Mouse (Mus musculus) ES-Bruce4 (cell line): Measurements from ENCODE around the gene Rprml. TPM values are rescaled to one million over a fixed set of nuclear protein-coding genes. Genes with fewer than 3 reads are reported as not detected.
"Not testable (repeated sequence)": the region's sequence is repeated elsewhere in the genome, so short reads cannot be mapped to it uniquely, and the experiment has no call there.

Source experiments
- H3K27ac ChIP-seq: 2 replicates; pipeline ENCODE4 v1.5.1; 2012; ENCODE audit warnings: low read length, inconsistent platforms; ENCODE audit not compliant: insufficient read depth
- H3K27me3 ChIP-seq: 2 replicates; pipeline ENCODE4 v1.6.1; 2012; ENCODE audit warnings: mild to moderate bottlenecking, low read length, inconsistent platforms; ENCODE audit not compliant: control insufficient read depth, poor library complexity, insufficient read depth, severe bottlenecking
- H3K36me3 ChIP-seq: 2 replicates; pipeline ENCODE4 v1.6.1; 2012; ENCODE audit warnings: inconsistent platforms, mild to moderate bottlenecking, low read length, moderate library complexity; ENCODE audit not compliant: control insufficient read depth, poor library complexity, insufficient read depth, severe bottlenecking
- H3K4me1 ChIP-seq: one replicate; pipeline ENCODE4 v1.8.1; 2011; ENCODE audit warnings: low read length; ENCODE audit not compliant: control insufficient read depth, insufficient read depth
- H3K4me3 ChIP-seq: 2 replicates; pipeline ENCODE4 v1.5.1; 2011; ENCODE audit warnings: low read depth, mild to moderate bottlenecking, low read length
- H3K9ac ChIP-seq: 2 replicates; pipeline ENCODE4 v1.6.1; 2012; ENCODE audit warnings: low read depth, mild to moderate bottlenecking, inconsistent platforms; ENCODE audit not compliant: poor library complexity, severe bottlenecking
- H3K9me3 ChIP-seq: replicated peaks from 2 replicates; pipeline ENCODE4 v1.6.1; 2012; ENCODE audit warnings: mild to moderate bottlenecking, low read length, inconsistent platforms; ENCODE audit not compliant: control insufficient read depth, poor library complexity, insufficient read depth, severe bottlenecking
- CTCF ChIP-seq: IDR thresholded peaks from one replicate; pipeline ENCODE4 v1.8.1; 2011; ENCODE audit warnings: low read depth, low read length
- EP300 ChIP-seq: IDR thresholded peaks from 2 replicates; pipeline ENCODE4 v1.6.1; 2011; ENCODE audit warnings: low read depth, low read length; ENCODE audit not compliant: insufficient read depth
- POLR2A ChIP-seq: IDR thresholded peaks from one replicate; pipeline ENCODE4 v1.8.1; 2011; ENCODE audit warnings: low read length; ENCODE audit not compliant: insufficient read depth
- polyA plus RNA-seq: library from polyadenylated mRNA; stranded (reverse); fragments of >200 nt; gene quantifications from 2 replicates; pipeline ENCODE4 v1.2.4, GENCODE M21; 2011; ENCODE audit warnings: low read depth; ENCODE audit not compliant: missing spikeins, insufficient read depth, insufficient read length

The Rprml gene
- polyA plus RNA-seq, 1 experiment, result not detected

DNA sequence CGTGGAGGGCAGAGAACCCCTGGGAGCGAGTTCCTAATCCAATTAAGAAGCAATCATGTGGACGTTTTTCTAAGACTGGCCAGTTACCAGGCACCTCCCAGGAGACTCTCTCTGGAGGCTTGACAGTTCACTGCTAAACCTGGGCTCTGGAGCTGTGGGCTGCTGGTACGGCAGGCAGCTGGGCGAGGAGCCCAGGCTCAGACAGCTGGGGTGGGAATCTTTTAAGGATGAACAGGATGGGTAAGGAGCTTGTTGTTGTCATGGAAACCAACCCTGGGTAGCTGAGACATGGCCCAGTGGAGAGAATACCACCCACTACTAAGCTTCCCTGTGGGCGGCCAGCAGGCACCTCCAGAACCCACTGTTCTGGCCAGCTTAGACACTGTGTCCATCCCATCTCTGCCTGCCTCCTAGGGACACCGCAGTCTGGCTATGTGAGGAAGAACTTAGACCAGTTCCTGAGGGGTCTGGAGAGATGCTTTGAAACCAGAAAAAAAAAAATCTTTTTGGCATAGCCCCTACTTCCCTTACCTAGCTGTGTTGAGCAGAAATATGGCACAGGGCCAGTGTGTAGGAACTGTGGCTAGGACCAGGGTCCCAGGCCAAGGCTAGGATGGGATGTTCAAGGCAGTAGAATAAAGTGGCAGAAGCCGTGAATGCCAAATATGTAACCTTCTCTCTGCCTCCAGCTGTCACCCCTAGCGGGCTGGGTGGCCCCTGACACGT is 17.0 kb downstream of the Rprml start:
- Histone ChIP-seq H3K4me1 (no peaks in the 10 kb centered on the region), H3K36me3 (no peaks in the 10 kb centered on the region), H3K27me3 (no peaks in the 10 kb centered on the region), H3K9ac (no peak overlapping the region), H3K9me3 (no peaks in the 10 kb centered on the region), H3K4me3 (no peak overlapping the region), H3K27ac (no peak overlapping the region)
- TF ChIP-seq POLR2A, result no peak

DNA sequence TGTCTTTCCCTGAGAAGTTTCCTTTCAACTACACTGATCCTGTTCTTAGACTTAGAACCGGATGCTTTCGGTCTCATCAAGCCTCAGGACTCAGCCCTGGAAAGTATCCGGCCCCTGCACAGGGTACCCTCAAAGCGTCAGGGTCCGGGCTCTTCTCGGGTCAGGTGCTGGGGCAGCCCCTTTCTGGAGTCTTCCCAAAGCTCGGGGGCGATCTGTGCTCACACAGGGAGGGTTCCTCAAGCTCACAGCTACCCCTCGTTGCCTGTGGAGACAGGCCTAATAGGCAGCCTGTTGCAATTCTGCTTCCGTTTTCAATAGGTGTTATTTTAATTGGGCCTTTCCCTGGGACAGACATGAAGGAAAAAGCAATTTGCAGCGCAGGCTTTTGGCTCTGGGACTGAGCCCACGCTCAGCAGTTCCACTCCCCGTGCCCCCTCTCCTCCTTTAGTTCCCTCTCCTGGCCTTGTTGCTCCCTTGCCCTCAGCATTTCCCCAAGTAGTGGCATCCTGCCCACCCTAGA is 17.6 kb downstream of the Rprml start:
- no peaks in the 10 kb centered on the region for H3K4me1 ChIP-seq
- H3K27ac ChIP-seq, result no peak overlapping the region
- H3K27me3 ChIP-seq, result no peaks in the 10 kb centered on the region
- H3K4me3 ChIP-seq, result no peak overlapping the region
- H3K9ac ChIP-seq, result no peak overlapping the region
- TF ChIP-seq CTCF (no peak), EP300 (no peak), POLR2A (no peak)
- no peaks in the 10 kb centered on the region for H3K9me3 ChIP-seq
- no peaks in the 10 kb centered on the region for H3K36me3 ChIP-seq

GRCm38 (mm10) chr11:103675556-103675955 is 26.2 kb downstream of the Rprml start:
- Histone ChIP-seq H3K9ac (no peak overlapping the region), H3K4me1 (no peaks in the 10 kb centered on the region), H3K9me3 (no peaks in the 10 kb centered on the region), H3K36me3 (peaks cover 11% of the 10 kb centered on the region), H3K4me3 (no peak overlapping the region), H3K27ac (no peak overlapping the region), H3K27me3 (no peaks in the 10 kb centered on the region)
- TF ChIP-seq CTCF, result peak; percentile 80
- no peak for TF ChIP-seq POLR2A

GRCm38 (mm10) chr11:103677042-103677441 is 27.7 kb downstream of the Rprml start:
- H3K27ac ChIP-seq, H3K27me3 ChIP-seq, H3K4me1 ChIP-seq, H3K9ac ChIP-seq, H3K9me3 ChIP-seq, H3K4me3 ChIP-seq: not testable (repeated sequence)
- TF ChIP-seq CTCF, result peak; percentile 69
- peaks cover 11% of the 10 kb centered on the region for H3K36me3 ChIP-seq

GRCm38 (mm10) chr11:103683667-103684334 is 34.4 kb downstream of the Rprml start:
- Histone ChIP-seq H3K9ac (no peak overlapping the region), H3K27me3 (no peaks in the 10 kb centered on the region), H3K9me3 (no peaks in the 10 kb centered on the region), H3K27ac (no peak overlapping the region), H3K4me1 (no peaks in the 10 kb centered on the region), H3K4me3 (no peak overlapping the region), H3K36me3 (peaks cover 16% of the 10 kb centered on the region)
- TF ChIP-seq POLR2A (no peak), CTCF (no peak), EP300 (no peak)

DNA sequence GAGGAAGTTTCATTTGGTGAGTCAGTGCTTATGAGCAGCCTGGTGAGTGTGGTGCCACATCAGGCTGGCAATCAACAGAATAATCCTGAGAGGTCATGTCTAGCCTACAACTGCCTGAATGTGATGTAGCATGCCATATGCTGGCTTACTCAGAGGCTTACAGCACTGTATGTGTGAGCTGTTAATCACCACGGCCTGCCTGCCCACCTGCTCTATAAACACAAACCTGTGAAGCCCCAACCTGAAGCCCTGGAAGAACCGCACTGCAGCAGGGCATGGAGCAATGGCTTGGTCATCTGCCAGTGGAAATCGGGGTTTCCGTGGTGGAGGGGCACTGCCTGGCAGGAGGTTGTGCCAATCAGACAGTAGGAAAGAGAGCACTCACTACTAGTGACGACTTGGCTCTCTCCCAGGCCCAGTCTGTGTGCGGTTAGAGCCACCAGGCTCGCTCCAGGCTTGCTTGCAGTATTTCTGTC is 35.9 kb downstream of the Rprml start:
- Histone ChIP-seq H3K36me3 (peaks cover 12% of the 10 kb centered on the region), H3K9ac (no peak overlapping the region), H3K4me3 (no peak overlapping the region), H3K9me3 (no peaks in the 10 kb centered on the region), H3K27ac (no peak overlapping the region), H3K4me1 (no peaks in the 10 kb centered on the region), H3K27me3 (no peaks in the 10 kb centered on the region)
- TF ChIP-seq CTCF (no peak), POLR2A (no peak), EP300 (no peak)
